Mouse (Mus musculus): ENCODE results near the gene Mymx.

DNA sequence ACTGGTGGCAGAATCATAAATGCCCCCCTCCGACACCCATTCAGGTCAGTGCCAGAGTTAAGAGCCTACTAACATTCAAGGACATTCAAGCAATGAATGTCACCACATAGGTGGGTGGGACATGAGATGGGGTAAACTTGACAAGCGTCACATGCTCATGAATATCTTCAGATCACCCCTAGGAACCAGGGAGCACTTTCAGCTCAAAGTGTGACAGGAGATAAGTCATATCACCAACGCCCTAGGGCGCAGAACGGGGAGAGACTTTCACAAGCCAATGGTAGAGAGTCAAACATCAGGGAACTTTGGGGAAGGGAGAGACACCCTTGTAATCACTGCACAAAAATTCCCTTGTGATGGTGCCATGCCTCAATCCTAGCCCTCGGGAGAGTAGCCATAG is 19.7 kb downstream of the Mymx start:
- TF ChIP-seq E2F4 (IDR thresholded peaks at IDR 0.05; ENCODE audit: insufficient read depth) (no peak), POLR2A (IDR thresholded peaks at IDR 0.05; ENCODE audit: insufficient read length, low read depth) (no peak), MAX (IDR thresholded peaks at IDR 0.05; ENCODE audit: low read depth) (no peak), USF1 (IDR thresholded peaks at IDR 0.05; ENCODE audit: low read depth) (no peak)
